Mouse (Mus musculus) retina, postnatal 1 day (tissue): Measurements from ENCODE around the gene Cryl1.

ENCODE experiments used
- DNase-seq: peaks from one replicate; pipeline ENCODE4 v3.0.0-alpha.2; 2012

The Cryl1 gene

DNA sequence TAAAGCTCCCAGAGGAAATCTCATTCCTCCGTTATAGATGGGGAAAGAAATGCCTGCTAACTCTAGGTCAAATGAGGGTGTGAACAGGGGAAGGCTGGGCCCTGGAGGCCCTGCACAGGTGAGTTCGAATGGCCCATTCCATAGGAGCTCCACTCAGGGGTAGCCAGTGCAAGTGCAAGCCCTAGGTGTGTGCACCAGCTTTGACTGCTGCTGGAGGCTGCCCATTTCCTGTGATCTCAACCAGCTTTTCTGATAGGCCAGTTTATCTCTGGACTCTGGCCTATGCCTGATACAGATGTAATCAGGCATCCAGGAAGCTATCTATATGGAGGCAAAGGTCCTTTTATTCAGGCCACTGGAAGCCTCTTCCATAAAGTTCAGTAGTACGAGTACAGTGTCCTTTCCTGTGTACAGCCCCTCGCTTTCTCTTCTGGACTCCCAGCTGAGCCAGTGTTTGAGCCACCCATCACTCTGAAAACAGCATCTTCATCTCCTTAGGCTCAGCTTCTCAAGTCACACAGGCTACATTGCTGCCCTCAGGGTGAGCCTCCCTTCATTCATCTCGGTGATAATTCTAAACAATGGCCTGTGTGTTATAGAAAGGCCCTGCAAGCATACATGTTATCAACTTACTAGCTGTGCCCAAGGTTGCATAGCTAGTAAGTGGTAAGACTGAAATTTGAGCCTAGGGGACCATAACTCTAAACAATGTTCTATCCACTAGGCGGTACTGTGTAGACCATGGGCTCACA is 167.9 kb downstream of the Cryl1 start:
- no peak for DNase-seq
